Mouse (Mus musculus) hindbrain, embryonic 11.5 days (tissue): ENCODE data around the gene Cdh10. TPM values are rescaled to one million over a fixed set of nuclear protein-coding genes. Genes with fewer than 3 reads are reported as not detected.

Source experiments
- ATAC-seq: fragments of 200-750 bp; cut with Nextera tagmentation; 2 replicates; pipeline ENCODE4 v1.8.0; 2017; ENCODE audit warnings: mild to moderate bottlenecking, moderate TSS enrichment, moderate library complexity; ENCODE audit not compliant: low FRiP score
- DNase-seq: peaks from one replicate; pipeline ENCODE4 v3.0.0-alpha.2; 2015; ENCODE audit warnings: low spot score
- H3K27ac ChIP-seq: fragments of 300-500 bp; sonication (generic); 2 replicates; pipeline ENCODE4 v1.5.1; 2014; ENCODE audit warnings: mild to moderate bottlenecking, low read depth, low read length
- H3K27me3 ChIP-seq: fragments of 300-500 bp; sonication (generic); 2 replicates; pipeline ENCODE4 v1.6.1; 2014; ENCODE audit warnings: mild to moderate bottlenecking, low read length, moderate library complexity, mixed read lengths; ENCODE audit not compliant: control insufficient read depth, insufficient read depth
- H3K36me3 ChIP-seq: fragments of 300-500 bp; sonication (generic); 2 replicates; pipeline ENCODE4 v1.6.1; 2014; ENCODE audit warnings: mild to moderate bottlenecking, low read length, moderate library complexity, mixed read lengths; ENCODE audit not compliant: control insufficient read depth, insufficient read depth
- H3K4me1 ChIP-seq: fragments of 300-500 bp; sonication (generic); replicated peaks from 2 replicates; pipeline ENCODE4 v1.6.1; 2014; ENCODE audit warnings: low read length, mixed read lengths; ENCODE audit not compliant: control insufficient read depth, insufficient read depth
- H3K4me2 ChIP-seq: fragments of 300-500 bp; sonication (generic); replicated peaks from 2 replicates; pipeline ENCODE4 v1.6.1; 2014; ENCODE audit warnings: mild to moderate bottlenecking, low read depth, low read length
- H3K4me3 ChIP-seq: fragments of 300-500 bp; sonication (generic); 2 replicates; pipeline ENCODE4 v1.5.1; 2014; ENCODE audit warnings: low read depth, low read length
- H3K9ac ChIP-seq: fragments of 300-500 bp; sonication (generic); 2 replicates; pipeline ENCODE4 v1.6.1; 2014; ENCODE audit warnings: low read depth, low read length
- H3K9me3 ChIP-seq: fragments of 300-500 bp; sonication (generic); 2 replicates; pipeline ENCODE4 v1.6.1; 2016; ENCODE audit warnings: low read length; ENCODE audit not compliant: control insufficient read depth
- WGBS: fragments of 180-500 bp; shearing (Covaris S2); extraction: QIAGEN DNeasy Blood & Tissue Kit; methylation state at CpG from one replicate; pipeline ENCODE4 v1.1.7; 2014; 5-methylcytosine and 5-hydroxymethylcytosine counted together
- polyA plus RNA-seq: library from polyadenylated mRNA; unstranded; fragments of >200 nt; fragmentation: Nextera tagmentation; extraction: Ambion mirVana; gene quantifications from 2 replicates; pipeline ENCODE4 v1.2.1, GENCODE M21; 2014

The Cdh10 gene
- polyA plus RNA-seq, 1 experiment from 2014 or later = 5.5 TPM

GRCm38 (mm10) chr15:18904131-18904530, 85.4 kb downstream of the Cdh10 start:
- DNase-seq (no peak), ATAC-seq (no peak)
- WGBS = 76% methylated on average over 2 of the region's 2 CpGs
- Histone ChIP-seq H3K4me1 (no peaks in the 10 kb centered on the region), H3K36me3 (no peaks in the 10 kb centered on the region), H3K9ac (no peak overlapping the region), H3K4me2 (no peak overlapping the region), H3K27ac (no peak overlapping the region), H3K27me3 (no peaks in the 10 kb centered on the region), H3K9me3 (no peaks in the 10 kb centered on the region), H3K4me3 (no peak overlapping the region)

- Histone ChIP-seq H3K27me3 (no peaks in the 10 kb centered on the region), H3K27ac (no peak overlapping the region), H3K36me3 (no peaks in the 10 kb centered on the region), H3K9ac (no peak overlapping the region), H3K4me3 (no peak overlapping the region), H3K9me3 (no peaks in the 10 kb centered on the region), H3K4me2 (no peak overlapping the region), H3K4me1 (no peaks in the 10 kb centered on the region)
- ATAC-seq (no peak), DNase-seq (no peak)
- 90% methylated on average over 4 of the region's 4 CpGs for WGBS
These were observed 91.9 kb downstream of the Cdh10 start for GRCm38 (mm10) chr15:18910612-18911011.

GRCm38 (mm10) chr15:18925392-18926117, 106.8 kb downstream of the Cdh10 start:
- no peaks in the 10 kb centered on the region for H3K4me1 ChIP-seq
- no peak overlapping the region for H3K27ac ChIP-seq
- ATAC-seq (no peak; the same call in 1 of the 2 replicates), DNase-seq (no peak)
- no peaks in the 10 kb centered on the region for H3K36me3 ChIP-seq
- H3K9me3 ChIP-seq = no peaks in the 10 kb centered on the region
- H3K27me3 ChIP-seq = no peaks in the 10 kb centered on the region
- 92% methylated on average over 1 of the region's 1 CpGs for WGBS
- H3K9ac ChIP-seq = no peak overlapping the region
- no peak overlapping the region for H3K4me2 ChIP-seq
- H3K4me3 ChIP-seq = no peak overlapping the region

GRCm38 (mm10) chr15:18926964-18927363, 108.2 kb downstream of the Cdh10 start:
- no peak overlapping the region for H3K27ac ChIP-seq
- WGBS = 79% methylated on average over 2 of the region's 2 CpGs
- DNase-seq = no peak
- H3K9me3 ChIP-seq = no peaks in the 10 kb centered on the region
- ATAC-seq = no peak
- H3K4me3 ChIP-seq = no peak overlapping the region
- no peaks in the 10 kb centered on the region for H3K36me3 ChIP-seq
- no peaks in the 10 kb centered on the region for H3K4me1 ChIP-seq
- no peak overlapping the region for H3K9ac ChIP-seq
- H3K27me3 ChIP-seq = no peaks in the 10 kb centered on the region
- no peak overlapping the region for H3K4me2 ChIP-seq

GRCm38 (mm10) chr15:18952266-18952665, 133.5 kb downstream of the Cdh10 start:
- Histone ChIP-seq H3K36me3 (no peaks in the 10 kb centered on the region), H3K27ac (no peak overlapping the region), H3K27me3 (no peaks in the 10 kb centered on the region), H3K9me3 (no peaks in the 10 kb centered on the region), H3K9ac (no peak overlapping the region), H3K4me1 (no peaks in the 10 kb centered on the region), H3K4me2 (no peak overlapping the region), H3K4me3 (no peak overlapping the region)
- WGBS = 96% methylated on average over 3 of the region's 3 CpGs
- DNase-seq (no peak), ATAC-seq (no peak)

- Histone ChIP-seq H3K9me3 (no peaks in the 10 kb centered on the region), H3K9ac (no peak overlapping the region), H3K4me1 (no peaks in the 10 kb centered on the region), H3K27ac (no peak overlapping the region), H3K4me2 (no peak overlapping the region), H3K4me3 (no peak overlapping the region), H3K36me3 (no peaks in the 10 kb centered on the region), H3K27me3 (no peaks in the 10 kb centered on the region)
- ATAC-seq = no peak
- WGBS = 69% methylated on average over 5 of the region's 5 CpGs
- DNase-seq = no peak
These were observed 156.3 kb downstream of the Cdh10 start for GRCm38 (mm10) chr15:18975041-18975440.

- Histone ChIP-seq H3K9ac (no peak overlapping the region), H3K4me1 (no peaks in the 10 kb centered on the region), H3K9me3 (no peaks in the 10 kb centered on the region), H3K27ac (no peak overlapping the region), H3K4me2 (no peak overlapping the region), H3K27me3 (no peaks in the 10 kb centered on the region), H3K4me3 (no peak overlapping the region), H3K36me3 (no peaks in the 10 kb centered on the region)
- DNase-seq (no peak), ATAC-seq (no peak)
- WGBS = 88% methylated on average over 3 of the region's 3 CpGs
These were observed 166.1 kb downstream of the Cdh10 start for GRCm38 (mm10) chr15:18984891-18985290.

GRCm38 (mm10) chr15:18987671-18988070, 168.9 kb downstream of the Cdh10 start:
- 64% methylated on average over 1 of the region's 1 CpGs for WGBS
- DNase-seq = no peak

GRCm38 (mm10) chr15:18993512-18993911, 174.8 kb downstream of the Cdh10 start:
- Histone ChIP-seq H3K4me1 (no peaks in the 10 kb centered on the region), H3K27ac (no peak overlapping the region), H3K9ac (no peak overlapping the region), H3K4me3 (no peak overlapping the region), H3K36me3 (no peaks in the 10 kb centered on the region), H3K27me3 (no peaks in the 10 kb centered on the region), H3K4me2 (no peak overlapping the region), H3K9me3 (no peaks in the 10 kb centered on the region)
- no peak for DNase-seq
- ATAC-seq = no peak

More at GRCm38 (mm10) chr15:18987671-18988070, 168.9 kb downstream of the Cdh10 start:
- H3K4me2 ChIP-seq = no peak overlapping the region
- no peaks in the 10 kb centered on the region for H3K36me3 ChIP-seq
- H3K27me3 ChIP-seq = no peaks in the 10 kb centered on the region
- no peaks in the 10 kb centered on the region for H3K9me3 ChIP-seq
- H3K27ac ChIP-seq = no peak overlapping the region
- H3K4me1 ChIP-seq = no peaks in the 10 kb centered on the region
- no peak for ATAC-seq
- no peak overlapping the region for H3K4me3 ChIP-seq
- H3K9ac ChIP-seq = no peak overlapping the region
